Mouse (Mus musculus): Measurements from ENCODE around the gene Atl1. TPM values are rescaled to one million over a fixed set of nuclear protein-coding genes. Genes with fewer than 3 reads are reported as not detected.
A peak's percentile ranks its signal among the peaks of the same experiment; 100 is the strongest.

Atl1 gene
- total RNA-seq, 2 experiments from 2014 or later: 186 to 198 TPM

DNA sequence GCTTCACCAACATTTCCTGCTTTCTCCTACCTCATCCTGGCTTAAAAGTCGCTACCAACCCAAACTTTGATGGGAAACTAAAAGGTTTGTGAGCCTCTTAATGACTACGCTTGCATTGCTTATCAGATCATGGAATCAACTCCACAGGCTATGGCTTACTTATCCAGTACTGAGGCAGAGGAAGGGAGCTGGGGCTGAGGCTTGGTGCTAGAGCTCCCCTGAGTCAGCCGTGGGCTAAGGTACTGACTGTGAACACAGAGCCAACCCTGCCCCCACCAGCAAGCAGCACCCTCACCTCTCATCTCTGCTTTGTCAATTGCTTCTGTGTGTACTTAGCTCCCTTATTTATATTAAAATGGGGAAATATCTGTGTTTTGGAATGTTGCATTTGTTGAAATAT, 55.1 kb downstream of the Atl1 start:
- no peak for DNase-seq

DNA sequence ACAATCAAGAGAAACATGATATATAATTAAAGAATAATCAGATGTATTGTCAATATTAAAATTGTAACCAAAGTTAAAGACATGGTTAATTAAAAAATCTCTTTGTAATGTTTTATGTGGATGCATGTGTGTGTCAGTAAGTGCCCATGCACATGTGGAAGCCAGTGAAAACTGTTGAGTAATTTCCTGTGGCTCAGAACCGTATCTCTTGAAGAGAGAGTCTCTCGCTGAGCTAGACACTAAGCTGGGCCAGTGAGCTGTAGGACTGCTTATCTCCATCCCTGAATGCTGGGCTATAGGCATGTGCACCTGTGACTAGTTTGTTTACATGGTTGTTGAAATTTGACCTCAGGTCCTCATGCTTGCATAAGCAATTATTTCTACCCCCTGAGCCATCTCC, 65.0 kb downstream of the Atl1 start:
- DNase-seq: no peak

DNA sequence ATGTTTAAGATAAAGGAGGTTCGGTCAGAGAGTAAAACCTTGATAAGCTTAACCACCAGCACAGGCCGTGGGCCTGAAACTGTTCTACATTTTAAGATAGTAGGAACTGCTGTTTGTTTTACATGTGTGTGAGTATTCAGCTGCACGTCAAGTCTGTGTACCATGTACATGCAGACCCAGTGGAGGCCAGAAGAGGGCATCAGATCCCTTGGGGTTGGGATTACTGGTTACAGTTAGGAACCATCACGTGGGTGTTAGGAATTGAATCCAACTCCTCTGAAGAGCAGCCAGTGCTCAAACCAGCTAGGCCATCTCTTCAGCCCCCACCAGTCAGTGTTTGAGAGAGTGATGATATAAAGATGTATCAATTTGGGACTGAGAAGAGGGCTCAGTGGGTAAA, 70.1 kb downstream of the Atl1 start:
- DNase-seq: peak; percentile 43 to 60

DNA sequence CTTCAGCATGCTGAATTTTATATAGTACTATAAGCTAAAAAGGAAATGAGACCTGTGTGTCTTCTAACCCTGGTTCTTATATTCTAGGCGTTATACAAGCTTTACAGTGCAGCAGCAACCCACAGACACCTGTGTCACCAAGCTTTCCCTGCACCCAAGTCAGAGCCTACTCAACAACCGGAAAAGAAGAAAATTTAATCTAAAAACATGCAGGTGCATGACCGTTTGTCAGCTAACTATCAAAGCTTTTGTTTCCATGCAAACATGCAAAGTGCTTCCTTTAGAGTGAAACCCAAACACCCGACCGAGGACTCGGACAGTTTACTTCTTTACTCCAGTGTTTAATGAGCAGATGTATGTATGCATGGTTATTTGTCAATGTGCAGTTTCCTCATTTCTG, 70.7 kb downstream of the Atl1 start:
- DNase-seq: no peak

GRCm38 (mm10) chr12:69965644-69966043, 73.2 kb downstream of the Atl1 start:
- DNase-seq: no peak

GRCm38 (mm10) chr12:69966071-69966470, 73.7 kb downstream of the Atl1 start:
- no peak for DNase-seq

GRCm38 (mm10) chr12:69967112-69967511, 74.7 kb downstream of the Atl1 start:
- no peak for DNase-seq

GRCm38 (mm10) chr12:69968154-69968553, 75.7 kb downstream of the Atl1 start:
- DNase-seq: no peak

DNA sequence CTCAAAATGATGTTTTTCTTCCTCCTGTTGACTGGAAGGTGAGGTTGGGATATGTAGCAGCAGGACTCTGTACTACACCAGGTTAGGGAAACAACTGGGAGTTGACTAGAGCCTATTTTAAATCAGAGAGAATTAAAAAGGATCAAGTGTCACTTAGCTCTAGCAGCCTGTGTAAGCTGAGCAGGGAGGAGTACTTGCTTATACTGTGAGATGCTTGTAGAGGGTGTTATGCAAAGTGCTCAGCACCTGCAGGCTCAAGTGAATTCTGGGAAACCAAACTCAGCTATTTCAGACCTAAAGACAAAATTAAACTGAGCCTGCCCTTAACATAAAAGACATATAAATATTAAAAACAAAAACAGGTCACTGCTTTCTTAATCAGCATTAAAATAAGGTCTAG, 81.3 kb downstream of the Atl1 start:
- no peak for DNase-seq

DNA sequence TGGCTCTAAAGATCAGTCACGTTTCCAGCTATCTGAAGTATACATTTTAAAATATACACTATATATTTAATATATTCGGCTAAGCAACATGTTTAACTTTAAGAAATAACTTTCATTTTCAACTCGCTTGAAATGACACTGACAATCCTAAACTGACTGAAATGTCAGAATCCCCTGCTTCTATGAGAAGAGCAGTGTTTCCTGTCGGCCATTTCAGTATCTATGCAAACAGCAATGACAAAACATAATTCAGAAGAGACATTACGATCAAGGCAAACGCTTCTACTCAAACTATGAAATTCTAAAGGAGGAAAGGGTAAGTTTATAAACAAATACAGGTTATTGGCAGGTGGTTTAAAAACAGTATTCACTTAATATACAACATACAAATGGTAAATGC, 84.3 kb downstream of the Atl1 start:
- DNase-seq: no peak

DNA sequence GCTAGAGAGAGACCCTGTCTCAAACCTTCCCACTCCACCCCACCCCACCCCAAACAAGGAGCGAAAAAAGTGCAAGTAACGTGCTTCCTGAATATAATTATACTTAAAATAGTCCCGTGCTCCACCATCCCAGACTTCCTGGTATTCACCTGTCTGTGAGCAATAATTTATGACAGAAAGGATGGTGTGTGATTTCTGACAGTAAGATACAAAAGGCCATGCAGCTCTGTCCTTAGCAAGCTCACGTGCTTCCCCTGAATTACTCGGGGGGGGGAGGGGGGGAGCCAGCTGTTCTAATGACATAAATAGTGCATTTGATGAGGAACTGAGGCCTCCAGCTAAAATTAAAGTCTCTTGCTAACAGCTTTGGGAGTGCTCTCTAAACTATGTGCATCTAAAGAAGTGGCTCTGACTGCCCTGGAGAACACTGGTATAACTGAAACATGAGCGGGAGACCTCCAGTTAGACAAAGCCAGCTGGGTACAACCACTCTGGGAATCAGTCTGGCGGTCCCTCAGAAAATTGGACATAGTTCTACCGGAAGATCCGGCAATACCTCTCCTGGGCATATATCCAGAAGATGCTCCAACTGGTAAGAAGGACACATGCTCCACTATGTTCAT, 85.1 kb downstream of the Atl1 start:
- no peak for DNase-seq

DNA sequence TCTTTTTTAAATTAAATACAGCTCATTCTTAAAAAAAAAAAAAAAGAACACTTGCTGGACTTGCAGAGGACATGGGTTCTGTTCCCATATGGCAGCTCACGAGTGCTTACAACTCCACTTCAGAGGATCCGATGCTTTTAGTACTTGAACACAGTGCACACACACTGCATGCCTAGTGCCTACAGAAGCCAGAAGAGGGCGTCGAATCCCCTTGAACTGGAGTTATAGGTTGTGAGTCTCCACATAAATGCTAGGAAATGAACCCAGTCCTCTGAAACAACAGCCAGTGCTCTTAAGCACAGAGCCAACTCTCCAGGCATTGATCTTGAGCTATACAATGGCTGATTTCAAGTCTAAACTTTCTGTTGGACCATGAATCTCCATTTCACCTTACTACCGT, 90.5 kb downstream of the Atl1 start:
- no peak for DNase-seq

GRCm38 (mm10) chr12:69985546-69985945, 93.1 kb downstream of the Atl1 start:
- no peak for DNase-seq

- no peak for DNase-seq
Observed at GRCm38 (mm10) chr12:69986241-69986762, 93.9 kb downstream of the Atl1 start.

GRCm38 (mm10) chr12:69986786-69987497, 94.5 kb downstream of the Atl1 start, which contains the start of gene Sav1:
Sav1 (minus strand) TSS chr12:69987002.
- DNase-seq: peak; percentile 86

GRCm38 (mm10) chr12:69995382-69995781, 103.0 kb downstream of the Atl1 start:
- no peak for DNase-seq

DNA sequence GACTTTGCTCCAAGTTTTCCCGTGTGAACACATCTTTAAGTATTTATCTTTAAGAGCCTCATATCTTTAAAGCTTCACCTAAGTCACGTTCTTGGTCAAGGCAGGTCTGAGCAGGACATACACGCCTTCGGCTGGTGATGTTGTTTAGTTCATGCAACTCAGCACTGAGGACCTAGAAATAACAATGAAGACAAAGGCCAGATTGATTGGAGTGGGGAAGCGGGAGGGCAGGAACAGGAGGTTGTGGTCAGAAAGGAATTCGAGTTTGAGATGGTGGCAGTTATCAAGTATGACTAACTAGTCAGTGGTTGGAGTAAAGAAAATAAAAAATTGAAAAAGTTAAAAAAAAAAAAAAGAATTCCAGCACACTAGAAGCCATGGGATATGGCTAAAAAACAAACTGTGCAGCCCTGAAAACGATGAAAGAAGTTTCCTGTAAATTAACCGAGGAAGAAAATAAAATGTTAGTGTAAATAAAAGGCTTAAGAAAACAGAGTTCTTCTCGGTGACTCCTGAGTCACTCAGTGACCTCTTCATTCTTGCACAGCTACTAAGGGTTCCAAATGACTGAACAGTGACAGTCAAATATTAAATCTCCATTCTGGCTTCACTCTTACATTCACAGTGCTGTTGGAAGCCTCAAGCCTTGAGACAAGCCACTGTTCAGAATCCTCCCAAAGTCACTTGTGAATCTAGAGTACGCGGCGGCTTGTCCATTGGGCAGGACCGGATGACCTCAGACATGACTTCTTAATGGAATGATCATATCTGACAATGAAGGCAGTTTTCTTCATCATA, 106.0 kb downstream of the Atl1 start:
- DNase-seq: no peak

GRCm38 (mm10) chr12:70005103-70005502, 112.7 kb downstream of the Atl1 start:
- no peak for DNase-seq

DNA sequence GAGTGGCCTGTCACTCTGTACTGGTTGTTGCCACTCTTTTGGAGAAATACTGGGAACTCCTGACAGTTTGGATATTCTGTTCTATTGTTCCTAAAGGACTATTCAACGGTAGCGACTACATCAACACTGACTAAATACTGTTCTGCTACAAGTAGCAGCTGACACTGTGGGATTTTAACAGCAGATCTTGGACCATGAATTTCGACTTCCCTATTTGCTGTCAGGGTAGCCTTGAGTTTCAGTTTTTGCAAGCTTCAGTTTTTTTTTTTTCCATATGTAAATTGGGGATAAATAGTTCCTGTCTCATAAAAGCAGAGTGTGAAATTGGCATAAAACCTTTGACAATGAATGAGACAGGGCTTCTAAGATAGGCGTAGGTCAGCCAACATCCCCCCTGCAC, 117.9 kb downstream of the Atl1 start:
- no peak for DNase-seq

- DNase-seq: no peak
Observed at GRCm38 (mm10) chr12:70011681-70012080, 119.3 kb downstream of the Atl1 start.

- no peak for DNase-seq
Observed at GRCm38 (mm10) chr12:70015936-70016335, 123.5 kb downstream of the Atl1 start.
